Mouse (Mus musculus) CH12.LX (cell line): Measurements from ENCODE around the gene Atn1. TPM values are rescaled to one million over a fixed set of nuclear protein-coding genes. Genes with fewer than 3 reads are reported as not detected.
A peak's percentile ranks its signal among the peaks of the same experiment; 100 is the strongest.

Source experiments
- DNase-seq: peaks from one replicate; pipeline ENCODE4 v3.0.0-alpha.2; 2013; ENCODE audit errors: extremely low read depth
- H3K27ac ChIP-seq: 2 replicates; pipeline ENCODE4 v1.5.1; 2012; ENCODE audit warnings: low read depth, mild to moderate bottlenecking, control low read depth, moderate library complexity; ENCODE audit not compliant: insufficient read depth
- H3K27me3 ChIP-seq: replicated peaks from 2 replicates; pipeline ENCODE3; 2012; ENCODE audit warnings: inconsistent platforms
- H3K36me3 ChIP-seq, 2 experiments: replicated peaks in 1 of 2; 2 replicates each; pipeline versions ENCODE3 to v1.6.1; 2012; ENCODE audit warnings: inconsistent platforms in 1 of 2, low read length in 1 of 2, mild to moderate bottlenecking in 1 of 2, mixed read lengths in 1 of 2, moderate library complexity in 1 of 2; ENCODE audit not compliant: control insufficient read depth in 1 of 2, insufficient read depth in 1 of 2
- H3K4me1 ChIP-seq, 2 experiments: 2 replicates each; pipeline ENCODE4 v1.6.1; 2012; ENCODE audit warnings: inconsistent platforms in 1 of 2, moderate library complexity in 1 of 2; ENCODE audit not compliant: insufficient read depth in 2 of 2, control insufficient read depth in 1 of 2
- H3K4me2 ChIP-seq: 2 replicates; pipeline ENCODE4 v1.6.1; 2012; ENCODE audit warnings: low read depth, mild to moderate bottlenecking, control low read depth; ENCODE audit not compliant: poor library complexity, insufficient read depth, severe bottlenecking
- H3K4me3 ChIP-seq, 3 experiments: fragments of 150-350 bp in 1 of 3; sonication (generic) in 1 of 3; replicated peaks in 1 of 3; 2 replicates each; pipeline versions ENCODE3 to v1.5.1; 2011 to 2012; ENCODE audit warnings: low read depth in 2 of 3, low read length in 2 of 3, mild to moderate bottlenecking in 2 of 3, moderate library complexity in 2 of 3, control low read depth in 1 of 3, improper control_type of control experiment in 1 of 3, inconsistent platforms in 1 of 3, mixed read lengths in 1 of 3; ENCODE audit not compliant: poor library complexity in 1 of 3
- H3K79me2 ChIP-seq: replicated peaks from 2 replicates; pipeline ENCODE4 v1.6.1; 2012; ENCODE audit warnings: mild to moderate bottlenecking, moderate library complexity; ENCODE audit not compliant: control insufficient read depth, poor library complexity, insufficient read depth, severe bottlenecking; ENCODE audit errors: extremely low read depth
- H3K9ac ChIP-seq: 2 replicates; pipeline ENCODE4 v1.6.1; 2012; ENCODE audit warnings: low read depth, mild to moderate bottlenecking, control low read depth, moderate library complexity; ENCODE audit not compliant: insufficient read depth
- H3K9me3 ChIP-seq: replicated peaks from 2 replicates; pipeline ENCODE3; 2012; ENCODE audit warnings: low read length, inconsistent platforms, mixed read lengths
- BHLHE40 ChIP-seq: IDR thresholded peaks from 2 replicates; pipeline ENCODE4 v1.6.1; 2011; ENCODE audit warnings: mild to moderate bottlenecking, low read depth, low read length, improper control_type of control experiment
- CHD2 ChIP-seq: IDR thresholded peaks from 2 replicates; pipeline ENCODE4 v1.6.1; 2011; ENCODE audit warnings: low read length, improper control_type of control experiment
- EP300 ChIP-seq: IDR thresholded peaks from 2 replicates; pipeline ENCODE4 v1.6.1; 2011; ENCODE audit warnings: low read length, improper control_type of control experiment
- ETS1 ChIP-seq: conservative IDR thresholded peaks from 2 replicates; pipeline ENCODE4 v1.6.1; 2012; ENCODE audit warnings: low read depth, mild to moderate bottlenecking, inconsistent platforms, low read length, improper control_type of control experiment, moderate library complexity
- GABPA ChIP-seq: IDR thresholded peaks from 2 replicates; pipeline ENCODE4 v1.6.1; 2012; ENCODE audit warnings: low read depth, low read length, improper control_type of control experiment, inconsistent platforms; ENCODE audit not compliant: insufficient replicate concordance
- JUND ChIP-seq: conservative IDR thresholded peaks from 2 replicates; pipeline ENCODE4 v1.6.1; 2011; ENCODE audit warnings: low read depth, low read length, improper control_type of control experiment
- KAT2A ChIP-seq: IDR thresholded peaks from 2 replicates; pipeline ENCODE4 v1.6.1; 2012; ENCODE audit warnings: low read length, improper control_type of control experiment, inconsistent platforms; ENCODE audit not compliant: insufficient replicate concordance
- MAFK ChIP-seq: IDR thresholded peaks from 2 replicates; pipeline ENCODE4 v1.6.1; 2011; ENCODE audit warnings: low read length, improper control_type of control experiment; ENCODE audit not compliant: insufficient replicate concordance
- MAX ChIP-seq: IDR thresholded peaks from 2 replicates; pipeline ENCODE4 v1.6.1; 2011; ENCODE audit warnings: low read length, improper control_type of control experiment
- MAZ ChIP-seq: IDR thresholded peaks from 2 replicates; pipeline ENCODE4 v1.6.1; 2012; ENCODE audit warnings: low read depth, mild to moderate bottlenecking, inconsistent platforms, low read length, improper control_type of control experiment, moderate library complexity
- MEF2A ChIP-seq: IDR thresholded peaks from 2 replicates; pipeline ENCODE4 v1.6.1; 2014; ENCODE audit warnings: low read depth, mild to moderate bottlenecking, inconsistent platforms, low read length, improper control_type of control experiment, borderline replicate concordance
- MXI1 ChIP-seq: IDR thresholded peaks from 2 replicates; pipeline ENCODE4 v1.6.1; 2011; ENCODE audit warnings: mild to moderate bottlenecking, low read depth, low read length, improper control_type of control experiment
- POLR2A ChIP-seq: IDR thresholded peaks from 2 replicates; pipeline ENCODE4 v1.6.1; 2011; ENCODE audit warnings: low read depth, mild to moderate bottlenecking, improper control_type of control experiment, low read length
- POLR2AphosphoS2 ChIP-seq: IDR thresholded peaks from 2 replicates; pipeline ENCODE4 v1.6.1; 2011; ENCODE audit warnings: low read depth, low read length, improper control_type of control experiment
- RCOR1 ChIP-seq: conservative IDR thresholded peaks from 2 replicates; pipeline ENCODE4 v1.6.1; 2012; ENCODE audit warnings: low read depth, mild to moderate bottlenecking, inconsistent platforms, low read length, improper control_type of control experiment
- SIN3A ChIP-seq: IDR thresholded peaks from 2 replicates; pipeline ENCODE4 v1.6.1; 2012; ENCODE audit warnings: low read length, improper control_type of control experiment, inconsistent platforms
- TBP ChIP-seq: conservative IDR thresholded peaks from 2 replicates; pipeline ENCODE4 v1.6.1; 2011; ENCODE audit warnings: low read depth, low read length, improper control_type of control experiment
- UBTF ChIP-seq: IDR thresholded peaks from 2 replicates; pipeline ENCODE4 v1.6.1; 2012; ENCODE audit warnings: low read depth, mild to moderate bottlenecking, inconsistent platforms, low read length, improper control_type of control experiment, moderate library complexity
- USF2 ChIP-seq: conservative IDR thresholded peaks from 2 replicates; pipeline ENCODE4 v1.6.1; 2011; ENCODE audit warnings: low read depth, low read length, improper control_type of control experiment
- dilution Hi-C: fragments of 300-500 bp; cut with MboI; formaldehyde crosslinking; loops from 2 replicates; pipeline ENCODE4 v1.14.3; 2020; ENCODE audit warnings: low sequenced_read_pairs; ENCODE audit not compliant: extremely low pct_unique_long_range_greater_than_20kb, extremely low pct_ligation_motif_present
- in situ Hi-C: fragments of 300-500 bp; cut with MboI; formaldehyde crosslinking; loops from 3 replicates; pipeline ENCODE4 v1.14.3; 2019; ENCODE audit warnings: low sequenced_read_pairs, low pct_ligation_motif_present, low pct_unique_long_range_greater_than_20kb, mixed read lengths
- polyA plus RNA-seq: library from polyadenylated mRNA; unstranded; fragments of >175 nt; gene quantifications from 2 replicates; pipeline ENCODE4 v1.2.1, GENCODE M21; 2012; ENCODE audit warnings: low read depth; ENCODE audit not compliant: insufficient read length
- total RNA-seq, 2 experiments: library from RNA; depleted of rRNA; stranded (reverse); fragments of 300-350 nt in 1 of 2; fragments of >200 nt in 1 of 2; gene quantifications; 2 replicates each; pipeline ENCODE4 v1.2.3; 2012 to 2014

Gene Atn1
- total and polyA plus RNA-seq, 3 experiments = 1.7 to 35.1 (median 4.6) TPM

DNA sequence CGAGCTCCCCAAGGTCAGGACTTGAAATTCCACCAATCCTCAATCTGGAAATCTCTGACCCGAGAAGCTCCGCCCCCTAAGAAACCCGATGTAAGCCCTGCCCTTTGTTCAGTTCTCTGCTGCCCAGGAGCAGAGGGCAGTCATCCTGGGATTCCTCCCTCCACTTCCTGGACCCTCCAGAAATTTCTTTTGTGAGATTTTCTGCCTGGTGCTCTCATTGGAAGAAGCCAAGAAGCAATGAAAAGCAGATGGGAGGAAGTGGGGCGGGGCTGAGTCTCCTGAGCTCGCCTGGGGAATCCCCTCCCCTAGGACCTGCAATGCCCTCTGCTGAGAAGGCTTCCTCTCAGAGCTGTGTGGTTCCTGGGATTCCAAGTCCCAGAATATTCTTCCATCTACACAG, 26.1 kb upstream of the Atn1 start (continued):
- TF ChIP-seq JUND = no peak
- peak; percentile 53; the same call in 1 of the 2 replicates for TF ChIP-seq RCOR1
- peak; percentile 69 for TF ChIP-seq TBP
- no peak for TF ChIP-seq UBTF
- TF ChIP-seq CHD2 = no peak
- peak; percentile 54; the same call in 1 of the 2 replicates for TF ChIP-seq MXI1
- TF ChIP-seq USF2 = no peak
- TF ChIP-seq GABPA = no peak
- TF ChIP-seq BHLHE40 = peak; percentile 54
- 0 out of 2 replicates have a peak, but pooled peaks have one; percentile 39 for TF ChIP-seq MAX
- TF ChIP-seq EP300 = peak; percentile 43; the same call in 1 of the 2 replicates
- TF ChIP-seq ETS1 = no peak; the same call in 1 of the 2 replicates
- no peak for TF ChIP-seq KAT2A
- no peak; the same call in 1 of the 2 replicates for TF ChIP-seq POLR2AphosphoS2
- peak; percentile 81 for TF ChIP-seq MAZ
- TF ChIP-seq SIN3A = peak; percentile 58; the same call in 1 of the 2 replicates

- Histone ChIP-seq H3K4me2 (no peak overlapping the region), H3K4me1 (peaks cover 6 to 11% of the 10 kb centered on the region in 2 experiments; a peak in 3 of 4 replicates), H3K9ac (no peak overlapping the region), H3K9me3 (peaks cover 5% of the 10 kb centered on the region), H3K27me3 (peaks cover 9% of the 10 kb centered on the region), H3K36me3 (no peaks in the 10 kb centered on the region), H3K79me2 (no peaks in the 10 kb centered on the region), H3K4me3 (no peak overlapping the region), H3K27ac (no peak overlapping the region)
- dilution Hi-C loops = no loop called here
- TF ChIP-seq CHD2 (no peak), MAFK (no peak), MXI1 (no peak), JUND (no peak), POLR2AphosphoS2 (no peak), POLR2A (no peak), RCOR1 (no peak), USF2 (no peak), MEF2A (no peak)
- DNase-seq = no peak
- in situ Hi-C loops = no loop called here
Observed at GRCm38 (mm10) chr6:124780917-124781316, 24.6 kb upstream of the Atn1 start.
